Mouse (Mus musculus) bone marrow macrophage, adult 2 months (primary cell): ENCODE results near the gene Sag.

Experiments used
- CTCF ChIP-seq: IDR thresholded peaks from 2 replicates; pipeline ENCODE4 v1.5.1; 2012; ENCODE audit warnings: low read depth, mild to moderate bottlenecking, low read length, moderate library complexity
- POLR2A ChIP-seq: IDR thresholded peaks from 2 replicates; pipeline ENCODE4 v1.6.1; 2012; ENCODE audit warnings: mild to moderate bottlenecking, low read depth, low read length, borderline replicate concordance

DNA sequence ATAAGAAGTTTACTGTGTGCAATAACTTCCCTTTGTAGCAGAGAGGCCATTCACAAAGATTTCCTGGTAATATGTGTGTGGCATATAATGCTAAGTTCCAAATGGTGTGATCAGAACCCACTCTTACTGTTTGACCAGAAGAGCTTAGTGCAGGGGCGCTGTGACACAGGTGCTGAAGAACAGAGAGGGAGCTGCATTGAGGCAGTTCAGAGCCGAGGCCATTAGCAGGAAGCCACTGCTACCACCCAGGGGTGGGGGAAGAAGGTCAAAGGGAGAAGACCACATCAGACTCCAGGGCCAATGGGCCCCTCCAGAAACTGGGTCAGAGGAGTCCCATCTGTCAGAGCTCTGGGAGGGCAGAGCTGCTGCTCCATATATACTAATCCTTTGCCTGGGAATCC is 51.4 kb downstream of the Sag start:
- TF ChIP-seq CTCF (no peak), POLR2A (no peak)
